Mouse (Mus musculus) kidney, postnatal 10 days (tissue): ENCODE measurements around the gene Fktn.
"Not testable (repeated sequence)": the region's sequence is repeated elsewhere in the genome, so short reads cannot be mapped to it uniquely, and the experiment has no call there.

Experiments used
- DNase-seq: peaks from one replicate; pipeline ENCODE4 v3.0.0; 2021; ENCODE audit warnings: mixed read lengths

The Fktn gene

GRCm38 (mm10) chr4:53772004-53772403 is 58.2 kb downstream of the Fktn start:
- no peak for DNase-seq

GRCm38 (mm10) chr4:53773911-53774310 is 60.1 kb downstream of the Fktn start:
- DNase-seq, result no peak

- no peak for DNase-seq
Observed at GRCm38 (mm10) chr4:53781396-53781795, 67.6 kb downstream of the Fktn start.

GRCm38 (mm10) chr4:53782216-53783070 is 68.6 kb downstream of the Fktn start:
- no peak for DNase-seq

- no peak for DNase-seq
Observed at GRCm38 (mm10) chr4:53785746-53786398, 72.1 kb downstream of the Fktn start.

GRCm38 (mm10) chr4:53786851-53787250 is 73.1 kb downstream of the Fktn start:
- no peak for DNase-seq

GRCm38 (mm10) chr4:53789346-53789745 is 75.5 kb downstream of the Fktn start:
- no peak for DNase-seq

- DNase-seq, result no peak
Observed at GRCm38 (mm10) chr4:53794257-53794966, 80.6 kb downstream of the Fktn start.

GRCm38 (mm10) chr4:53795086-53795485 is 81.3 kb downstream of the Fktn start:
- no peak for DNase-seq

- no peak for DNase-seq
Observed at GRCm38 (mm10) chr4:53795706-53796105, 81.9 kb downstream of the Fktn start.

GRCm38 (mm10) chr4:53796865-53797772 is 83.3 kb downstream of the Fktn start:
- no peak for DNase-seq

GRCm38 (mm10) chr4:53798896-53799676 is 85.3 kb downstream of the Fktn start:
- DNase-seq, result peak; percentile 24

- DNase-seq, result no peak
Observed at GRCm38 (mm10) chr4:53799753-53800152, 86.0 kb downstream of the Fktn start.

- not testable (repeated sequence) for DNase-seq
Observed at GRCm38 (mm10) chr4:53803674-53804073, 89.9 kb downstream of the Fktn start.

- not testable (repeated sequence) for DNase-seq
Observed at GRCm38 (mm10) chr4:53806428-53806827, 92.6 kb downstream of the Fktn start.

GRCm38 (mm10) chr4:53818320-53818719 is 104.5 kb downstream of the Fktn start:
- DNase-seq, result no peak

- DNase-seq, result peak; percentile 16
Observed at GRCm38 (mm10) chr4:53823697-53824096, 109.9 kb downstream of the Fktn start.

GRCm38 (mm10) chr4:53824831-53825230 is 111.0 kb downstream of the Fktn start:
- no peak for DNase-seq

GRCm38 (mm10) chr4:53825821-53826605 is 112.2 kb downstream of the Fktn start, which contains the start of gene Tmem38b:
Tmem38b (plus strand) TSS chr4:53826045.
- DNase-seq, result peak; percentile 91

GRCm38 (mm10) chr4:53826641-53827248 is 112.9 kb downstream of the Fktn start:
- no peak for DNase-seq
